Mouse (Mus musculus): ENCODE data around the gene Cdc25a.

GRCm38 (mm10) chr9:109902740-109903139 is 27.4 kb downstream of the Cdc25a start:
- TF ChIP-seq CTCF (IDR thresholded peaks at IDR 0.05; ENCODE audit: extremely low read depth, insufficient read length, insufficient replicate concordance, low read depth, low read length), result no peak
- TF ChIP-seq POLR2A (IDR thresholded peaks at IDR 0.05; ENCODE audit: low read depth, low read length), result no peak

Measured in small intestine, adult 2 months (tissue).